Mouse (Mus musculus): ENCODE data around the gene Pten.
"Not testable (repeated sequence)": the region's sequence is repeated elsewhere in the genome, so short reads cannot be mapped to it uniquely, and the experiment has no call there.

Gene Pten

DNA sequence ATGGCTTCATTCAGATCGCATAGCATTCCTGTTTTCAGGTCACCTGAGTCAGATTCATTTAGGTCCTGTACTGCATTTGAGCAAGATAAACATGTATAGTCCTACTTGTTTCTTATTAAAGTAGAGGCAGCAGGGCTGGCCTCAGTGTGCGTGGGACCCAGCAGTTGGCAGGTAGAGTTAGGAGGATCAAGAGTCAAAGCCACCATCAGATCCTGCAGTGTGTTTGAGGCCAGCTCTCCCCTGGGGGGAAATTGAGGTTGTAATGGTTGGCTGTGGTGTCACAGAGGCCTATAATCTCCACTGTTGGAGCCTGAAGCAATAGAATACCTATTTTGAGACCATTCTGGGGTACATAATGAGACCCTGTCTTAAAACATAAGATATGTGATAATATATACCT, 50.3 kb downstream of the Pten start:
- no peak for DNase-seq (ENCODE audit: low spot score in 2 of 2)

DNA sequence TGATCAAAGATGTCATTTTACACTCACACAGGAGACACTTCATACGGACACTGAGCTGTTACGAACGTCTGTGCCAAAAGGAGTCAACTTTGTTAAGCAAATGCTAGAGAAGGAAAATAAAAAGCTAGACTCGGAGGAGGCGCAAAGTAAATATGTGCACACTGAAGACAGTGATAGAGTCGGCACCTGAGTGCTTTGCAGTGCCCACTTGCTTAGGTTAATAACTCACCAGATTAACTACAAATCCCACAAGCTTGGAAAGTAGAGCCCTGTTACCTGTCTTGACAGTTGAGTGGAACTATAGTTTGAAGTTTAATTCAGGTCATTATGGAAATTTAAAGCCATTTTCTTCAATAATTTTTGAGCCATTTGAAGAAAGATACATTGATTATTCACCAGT, 51.4 kb downstream of the Pten start:
- no peak for DNase-seq (ENCODE audit: low spot score in 2 of 2)

DNA sequence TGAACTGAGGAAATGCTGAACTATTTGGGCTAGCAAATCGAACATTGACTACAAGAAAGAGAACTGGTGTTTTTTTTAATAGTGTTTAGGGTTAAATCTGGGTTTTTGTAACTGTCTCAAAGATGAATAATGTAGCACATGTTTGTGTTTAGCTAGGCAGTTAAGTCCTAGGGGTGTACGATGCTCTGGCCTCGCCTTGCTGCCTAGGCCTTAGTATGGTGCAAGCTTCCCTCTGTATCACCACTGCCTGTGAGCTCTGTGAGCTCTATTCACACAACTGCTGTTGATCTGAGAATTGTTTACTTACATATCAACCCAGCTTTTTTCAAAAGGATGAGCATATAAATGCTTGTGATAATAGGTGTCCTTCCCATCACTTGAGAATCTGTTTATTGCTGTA, 51.8 kb downstream of the Pten start:
- no peak for DNase-seq (ENCODE audit: low spot score in 2 of 2)

DNA sequence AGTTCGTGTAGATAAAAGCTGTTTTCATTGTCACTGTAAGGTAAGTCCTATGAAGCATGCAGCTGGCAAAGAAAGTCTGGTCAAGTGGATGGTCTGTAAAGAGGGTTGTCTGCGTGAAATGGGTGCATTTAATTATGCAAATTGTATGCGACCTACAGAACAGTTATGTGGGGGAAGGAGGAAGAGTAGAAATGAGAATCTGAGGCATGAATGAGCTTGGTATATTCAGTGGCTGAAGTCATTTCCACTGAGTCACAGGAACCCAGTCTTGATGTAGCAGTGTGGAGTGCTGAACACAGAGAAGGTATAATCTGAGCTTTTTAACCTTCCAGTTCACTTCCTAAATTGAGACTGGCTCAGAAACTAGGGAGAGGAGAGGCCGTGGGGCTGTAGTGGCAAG, 61.5 kb downstream of the Pten start:
- DNase-seq (ENCODE audit: low spot score in 2 of 2), result no peak

DNA sequence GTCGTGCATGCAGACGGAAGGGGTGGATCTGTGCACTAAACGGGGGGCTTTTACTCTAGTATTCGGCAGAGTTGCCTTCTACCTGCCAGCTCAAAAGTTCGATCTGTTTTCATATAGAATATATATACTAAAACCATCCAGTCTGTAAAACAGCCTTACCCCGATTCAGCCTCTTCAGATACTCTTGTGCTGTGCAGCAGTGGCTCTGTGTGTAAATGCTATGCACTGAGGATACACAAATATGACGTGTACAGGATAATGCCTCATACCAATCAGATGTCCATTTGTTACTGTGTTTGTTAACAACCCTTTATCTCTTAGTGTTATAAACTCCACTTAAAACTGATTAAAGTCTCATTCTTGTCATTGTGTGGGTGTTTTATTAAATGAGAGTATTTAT, 65.7 kb downstream of the Pten start:
- DNase-seq (ENCODE audit: low spot score in 2 of 2), result not testable (repeated sequence)

DNA sequence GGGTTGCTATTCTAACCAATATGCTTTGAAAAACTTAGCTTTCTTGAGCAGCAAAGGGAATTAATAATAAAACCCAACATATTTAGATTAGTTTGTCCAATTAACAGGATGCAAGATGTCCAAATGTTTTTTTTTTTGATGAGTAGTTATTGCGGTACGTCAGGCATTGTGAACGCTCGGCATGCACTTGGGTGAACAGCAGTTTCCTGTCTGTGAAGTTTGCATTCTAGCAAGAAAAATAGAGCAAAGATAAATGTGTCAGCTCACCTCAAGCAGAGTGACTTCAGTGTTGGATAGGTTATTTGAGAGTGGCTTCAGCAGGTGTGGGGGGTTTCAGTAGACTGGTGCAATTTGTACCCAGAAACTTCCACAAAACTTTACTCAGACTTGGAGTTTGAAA, 69.3 kb downstream of the Pten start:
- no peak for DNase-seq (ENCODE audit: low spot score in 2 of 2)

DNA sequence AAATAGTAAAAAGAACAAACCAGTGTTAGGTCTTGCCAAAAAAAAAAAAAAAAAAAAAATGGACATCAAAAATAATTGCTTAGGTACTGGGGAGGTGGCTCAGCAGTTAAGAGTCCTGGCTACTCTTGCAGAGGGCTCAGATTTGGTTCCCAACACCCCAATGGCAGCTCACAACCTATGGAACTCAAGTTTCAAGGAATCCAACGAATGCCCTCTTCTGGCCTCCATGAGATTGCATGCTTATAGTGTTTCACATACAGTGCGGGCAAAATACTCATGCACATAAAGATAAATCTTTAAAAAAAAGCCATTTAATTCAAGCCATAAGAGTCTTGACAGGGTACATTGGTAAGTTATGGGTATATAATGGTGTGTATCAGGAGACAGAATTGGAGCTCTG, 72.6 kb downstream of the Pten start:
- no peak for DNase-seq (ENCODE audit: low spot score in 2 of 2)

DNA sequence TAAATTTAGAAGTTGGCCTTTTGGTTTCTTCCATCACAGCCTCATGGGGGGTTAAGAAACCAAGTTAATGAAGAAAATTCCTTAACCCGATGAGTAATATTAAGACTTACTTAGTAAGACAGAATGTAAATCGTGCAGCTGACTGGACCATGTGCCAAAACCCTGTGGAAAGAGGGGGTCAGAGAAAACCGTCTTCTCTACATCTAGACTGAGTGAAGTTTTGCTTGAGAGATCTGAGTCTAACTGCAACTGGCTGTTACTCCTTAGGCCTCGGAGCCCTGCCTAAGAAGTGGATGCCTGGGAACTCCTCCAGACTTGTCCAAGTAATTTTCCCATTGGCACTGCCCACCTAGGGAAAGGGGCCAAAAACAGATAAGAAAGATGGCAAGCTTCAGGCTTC, 74.0 kb downstream of the Pten start:
- no peak for DNase-seq (ENCODE audit: low spot score in 2 of 2)

DNA sequence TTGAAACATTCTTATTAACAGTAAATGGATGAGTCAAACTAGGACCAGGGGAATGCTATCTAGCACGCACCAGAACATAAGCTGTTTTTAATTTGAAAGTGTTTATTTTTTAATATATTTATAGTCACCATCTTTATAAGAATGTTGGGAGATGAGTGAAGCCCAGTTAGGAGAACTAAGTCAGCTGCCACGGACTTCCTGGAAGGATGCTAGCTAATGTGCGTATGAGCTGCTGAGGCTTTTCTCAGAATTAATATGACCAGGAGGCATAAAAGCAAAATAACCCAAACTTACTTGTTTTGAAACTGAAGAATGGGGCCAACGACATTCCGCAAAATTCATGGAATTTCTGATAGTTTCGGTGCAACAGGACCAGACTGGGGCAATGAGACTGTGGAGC, 83.2 kb downstream of the Pten start:
- no peak for DNase-seq (ENCODE audit: low spot score in 2 of 2)

DNA sequence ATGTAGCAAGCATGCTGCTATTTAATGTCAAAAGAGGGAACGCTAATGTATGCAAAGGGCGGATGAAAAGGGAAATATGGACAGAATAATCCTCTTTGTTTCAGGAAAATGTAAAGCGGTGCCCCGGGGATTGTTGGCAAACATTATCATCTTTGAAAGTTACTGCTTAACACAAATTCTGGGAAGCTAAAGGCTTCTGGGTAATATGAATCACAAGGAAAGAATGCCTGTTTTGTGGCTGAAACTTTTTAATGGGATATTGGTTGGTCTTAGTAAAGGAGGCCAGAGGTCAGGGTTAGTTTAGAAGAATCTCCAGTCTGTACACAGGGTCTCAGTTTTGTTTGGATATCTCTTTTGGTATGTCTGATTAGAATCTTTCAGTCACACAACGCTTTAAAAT, 87.2 kb downstream of the Pten start:
- no peak for DNase-seq (ENCODE audit: low spot score in 2 of 2)

DNA sequence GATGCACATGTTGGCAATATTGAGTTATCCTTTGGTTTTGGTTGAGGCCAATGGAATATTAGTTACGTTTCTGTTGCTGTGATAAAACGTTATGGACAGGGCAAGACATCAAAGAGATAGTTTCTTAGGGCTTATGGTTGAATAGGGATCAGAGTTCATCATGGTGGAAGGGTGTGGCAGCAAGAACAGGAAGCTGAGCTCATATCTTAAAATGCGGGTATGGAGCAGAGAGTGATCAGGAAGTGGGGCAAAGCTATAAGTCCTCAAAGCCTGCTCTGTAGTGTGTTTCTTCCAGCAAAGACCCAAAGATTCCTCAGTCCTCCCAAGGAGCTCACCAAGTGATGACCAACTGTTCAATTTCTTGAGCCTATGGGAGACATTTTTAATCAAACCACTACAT, 90.7 kb downstream of the Pten start:
- DNase-seq (ENCODE audit: low spot score in 2 of 2), result no peak

DNA sequence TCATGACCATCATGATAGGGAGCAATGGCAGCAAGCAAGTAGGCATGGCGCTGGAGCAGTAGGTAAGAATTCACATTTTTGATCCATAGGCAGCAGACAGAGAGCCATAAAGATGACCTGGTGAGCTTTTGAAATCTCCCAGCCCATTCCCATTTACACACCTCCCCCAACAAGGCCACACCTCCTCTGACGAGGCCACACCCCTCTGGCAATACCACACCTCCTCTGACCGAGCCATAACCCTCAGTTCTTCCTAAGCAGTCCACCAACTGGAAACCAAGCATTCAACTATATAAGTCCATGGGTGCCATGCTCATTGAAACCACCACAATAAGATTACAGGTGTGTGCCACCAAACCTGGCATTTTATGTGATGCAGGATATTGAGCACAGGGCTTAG, 95.0 kb downstream of the Pten start:
- DNase-seq (ENCODE audit: low spot score in 2 of 2), result no peak

DNA sequence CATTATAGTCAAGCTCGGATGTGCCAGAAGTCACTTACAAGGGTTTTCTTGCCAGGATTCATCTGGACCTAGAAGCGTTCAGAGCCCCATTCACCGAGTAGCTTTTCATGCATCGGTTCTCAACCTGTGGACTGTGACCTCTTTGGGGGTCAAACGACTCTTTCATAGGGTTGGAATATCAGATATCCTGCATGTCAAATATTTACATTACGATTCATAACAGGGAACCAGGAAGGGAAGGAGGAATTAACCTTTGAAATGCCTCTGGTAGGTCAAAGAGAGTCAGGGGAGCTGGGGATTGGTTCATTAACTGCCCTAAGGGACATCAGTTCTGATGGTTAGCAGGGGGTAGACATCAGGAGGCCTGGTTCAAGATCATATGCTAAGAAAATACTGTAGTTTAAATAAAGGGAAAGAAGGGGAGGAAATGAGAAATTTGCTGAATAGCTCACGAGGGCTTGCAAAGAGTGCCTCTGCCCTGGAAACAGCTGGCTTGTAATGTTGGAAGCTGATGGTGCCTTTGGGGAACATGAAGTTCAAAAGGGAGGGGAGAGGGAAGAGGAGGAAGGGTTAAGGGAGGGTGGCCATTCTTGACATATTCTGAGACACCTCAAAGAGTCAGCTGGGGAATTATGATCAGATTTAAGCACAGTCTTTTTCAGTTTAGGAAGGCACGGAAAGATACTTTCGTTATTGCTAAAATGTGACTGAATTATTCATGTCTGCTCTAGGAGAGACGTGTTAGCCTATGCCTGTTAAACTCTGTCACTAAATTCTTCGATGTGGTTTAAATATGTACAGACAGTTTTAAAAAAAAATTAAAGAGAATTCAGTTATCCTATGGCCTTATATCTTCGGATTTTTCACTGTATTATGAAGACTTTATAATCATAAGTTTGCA, 104.6 kb downstream of the Pten start:
- DNase-seq (ENCODE audit: low spot score in 2 of 2), result no peak

DNA sequence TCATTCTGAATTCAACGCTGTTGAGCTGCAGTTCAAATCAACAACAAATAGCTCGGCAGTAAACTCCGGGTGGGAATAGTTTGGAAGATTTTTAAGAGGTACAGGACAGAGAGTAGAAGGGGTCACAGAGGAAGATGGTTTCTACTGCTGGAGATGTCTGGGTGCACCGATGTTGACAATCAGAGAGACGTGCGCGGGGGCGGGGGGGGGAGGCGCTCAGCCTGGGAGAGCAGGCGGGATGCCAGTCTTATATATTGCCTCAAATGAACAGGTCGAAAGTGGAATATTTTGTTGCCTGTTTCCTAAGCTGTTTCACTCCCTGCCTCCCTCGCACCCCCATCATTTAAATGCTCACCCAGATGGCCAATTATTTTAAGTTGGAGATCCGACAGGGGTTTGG, 109.5 kb downstream of the Pten start:
- no peak for DNase-seq (ENCODE audit: low spot score in 2 of 2)

DNA sequence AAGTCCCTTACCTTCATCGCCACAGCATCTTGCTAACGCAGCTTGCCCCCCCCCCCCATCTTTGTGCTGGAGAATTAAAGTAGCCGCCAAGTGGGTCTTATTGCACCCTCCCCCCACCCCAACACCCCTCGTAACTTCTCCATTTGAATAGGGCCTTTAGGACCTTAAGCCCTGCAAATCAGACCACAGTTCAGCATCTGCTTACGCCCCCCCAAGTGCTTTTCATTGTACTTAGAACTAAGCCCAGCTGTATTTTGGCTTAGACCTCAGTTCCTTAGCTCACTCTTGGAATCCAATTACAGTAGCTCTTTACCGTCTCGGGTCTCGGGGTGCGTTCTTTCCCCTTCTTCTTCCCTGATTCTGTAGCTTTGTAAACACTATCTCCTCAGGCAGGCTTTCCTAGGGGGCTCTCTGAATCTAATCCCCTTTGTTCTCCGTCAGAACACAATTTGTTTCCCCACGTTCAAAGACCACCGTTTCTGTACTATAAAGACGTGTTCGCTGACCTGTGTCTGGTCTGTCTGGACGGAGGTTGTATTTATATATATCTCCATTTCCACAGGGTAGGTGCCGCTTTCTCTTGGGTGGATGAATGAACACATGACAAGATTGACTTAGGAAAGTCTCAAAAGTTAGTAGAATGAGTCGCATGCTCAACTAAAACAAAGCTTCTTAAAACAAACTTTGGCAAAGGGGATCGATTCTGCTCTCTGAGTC, 110.0 kb downstream of the Pten start:
- no peak for DNase-seq (ENCODE audit: low spot score in 2 of 2)

DNA sequence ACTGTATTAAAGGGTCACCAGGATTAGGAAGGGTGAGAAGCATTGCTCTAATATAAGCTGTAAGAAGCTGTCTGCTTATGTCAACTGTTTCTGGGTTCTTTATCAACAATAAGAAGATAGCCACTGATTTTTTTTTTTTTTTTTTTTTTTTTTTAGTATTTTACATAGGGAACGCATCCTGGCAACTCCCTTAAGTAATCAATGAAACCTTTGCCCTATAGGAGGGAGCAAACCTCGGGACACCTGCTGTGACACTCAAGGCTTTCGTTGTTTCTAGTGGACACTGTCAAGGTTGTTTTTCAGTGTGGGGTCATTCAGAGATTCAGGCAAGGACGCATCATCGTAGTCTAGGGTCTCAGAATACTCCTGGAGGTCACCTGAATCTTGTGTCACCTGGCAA, 111.3 kb downstream of the Pten start:
- no peak for DNase-seq (ENCODE audit: low spot score in 2 of 2)

DNA sequence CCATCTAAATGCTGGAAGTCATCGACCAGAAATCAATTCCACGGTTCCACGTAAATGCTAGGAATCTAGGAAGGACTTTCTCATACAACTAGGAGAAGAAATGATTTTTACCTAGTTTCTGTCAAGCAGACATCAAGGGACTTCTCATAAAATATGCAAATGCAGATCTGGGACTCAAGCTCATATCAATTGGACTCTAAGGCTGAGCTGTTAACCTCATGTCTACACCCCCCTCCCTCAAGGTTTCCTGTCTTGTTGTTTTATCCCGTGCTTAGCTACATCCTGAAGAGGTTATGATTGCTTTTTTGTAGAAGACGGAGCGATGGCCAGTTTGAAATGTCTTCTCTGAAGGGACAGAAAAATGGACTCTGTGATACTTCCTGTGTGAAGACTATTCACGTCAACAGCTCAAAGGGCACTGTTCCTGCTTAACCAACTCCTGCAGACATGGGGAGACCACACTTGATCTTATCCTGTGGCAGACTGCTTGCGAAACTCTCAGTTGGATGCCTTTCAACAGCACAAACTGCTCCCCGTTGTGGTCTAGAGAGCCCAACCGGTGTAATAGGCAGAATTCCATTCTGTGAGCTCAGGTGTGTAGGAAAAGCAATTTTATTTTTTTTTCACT, 111.9 kb downstream of the Pten start:
- DNase-seq (ENCODE audit: low spot score in 2 of 2), result no peak

DNA sequence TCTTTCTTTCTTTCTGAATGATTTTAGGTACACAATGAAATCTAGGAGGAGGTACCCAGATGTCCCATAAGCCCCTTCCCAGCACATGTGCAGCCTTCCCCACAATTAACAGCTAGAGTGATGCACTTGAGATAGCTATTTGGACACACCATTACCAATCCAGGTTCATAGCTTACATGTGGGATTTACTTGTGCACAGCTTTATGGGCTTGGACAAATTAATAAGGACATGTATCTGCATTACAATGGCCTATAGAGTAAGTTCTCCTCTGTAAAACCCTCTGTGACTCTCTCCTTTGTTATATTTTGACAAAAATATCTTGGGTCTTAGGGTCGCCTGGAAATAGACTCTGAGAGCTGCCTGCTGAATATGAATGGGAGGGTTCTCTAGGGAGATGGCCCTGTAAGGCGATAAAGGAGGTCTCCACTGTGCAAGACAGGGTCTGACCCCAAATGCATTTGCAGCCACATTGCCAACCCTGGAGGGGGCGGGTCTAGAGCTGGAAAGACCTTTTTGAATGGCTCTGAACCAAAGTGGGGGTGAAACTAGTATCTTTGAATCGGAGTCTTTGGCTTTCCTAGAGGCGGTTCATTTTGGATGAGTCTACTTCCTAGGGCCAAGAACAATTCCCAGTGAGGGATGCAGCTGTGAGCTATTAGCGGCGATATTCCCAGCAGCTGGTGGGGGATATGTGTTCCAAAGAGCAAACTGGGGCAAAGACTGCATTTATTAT, 116.8 kb downstream of the Pten start:
- DNase-seq (ENCODE audit: low spot score in 2 of 2), result no peak

Data from frontal cortex, postnatal 25 days (tissue).